ENCODE assay signal across 16 mouse cellular contexts in the genomic region with DNA sequence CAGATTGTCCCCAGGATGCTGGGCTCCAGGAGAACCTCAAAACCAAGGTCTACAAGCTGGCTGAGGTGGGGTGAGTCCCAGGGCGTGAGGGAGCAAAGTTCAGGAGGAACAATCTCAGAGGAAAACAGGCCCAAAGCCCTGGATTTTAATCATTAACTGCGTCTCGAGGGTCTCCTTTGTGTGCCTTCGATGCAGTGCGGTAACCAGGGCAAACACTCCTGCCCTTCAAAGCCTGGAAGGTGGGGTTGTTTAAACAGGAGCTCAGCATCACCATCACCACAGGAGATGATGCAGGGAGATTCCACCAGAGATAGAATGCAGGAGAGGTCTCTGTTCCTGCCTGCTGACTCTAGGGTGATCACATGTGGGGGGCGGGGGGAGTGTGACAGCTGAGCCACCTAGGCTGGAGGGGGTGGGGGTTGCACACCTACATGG. TPM values are rescaled to one million over a fixed set of nuclear protein-coding genes. Genes with fewer than 3 reads are reported as not detected.
DNase-seq lines count a peak whose midpoint lies in the region; ATAC-seq and TF ChIP-seq lines count a peak whose summit lies in the region.
"Had no signal": no experiment of that assay in that cellular context is flagged by ENCODE, and none has a peak within 500 bp of the region (broad histone marks: within the 10 kb centered on the region; RNA-seq: fewer than 3 reads in every experiment).

No protein-coding gene starts in this region.

- TF ChIP-seq CTCF in lung, adult 2 months (IDR thresholded peaks at IDR 0.05; ENCODE audit: insufficient read depth, low read length) = no peak

- no peaks in the 10 kb centered on the region for H3K36me3 ChIP-seq in lung, embryonic 16.5 days (ENCODE audit: control insufficient read depth, insufficient read depth, low read length)
- no peaks in the 10 kb centered on the region for H3K36me3 ChIP-seq in embryonic facial prominence, embryonic 13.5 days

- no peak for TF ChIP-seq POLR2A in lung, adult 2 months (IDR thresholded peaks at IDR 0.05; ENCODE audit: borderline replicate concordance, extremely low read depth, low read depth, low read length)

- WGBS in lung, embryonic 16.5 days = 46% methylated on average over 6 of the region's 6 CpGs
- WGBS in lung, adult 2 months = 67% methylated on average over 6 of the region's 6 CpGs
- 42% methylated on average over 6 of the region's 6 CpGs for WGBS in embryonic facial prominence, embryonic 13.5 days

- no peaks in the 10 kb centered on the region for H3K9me3 ChIP-seq in lung, embryonic 16.5 days (ENCODE audit: control insufficient read depth, low read length)
- H3K9me3 ChIP-seq in embryonic facial prominence, embryonic 13.5 days = no peaks in the 10 kb centered on the region

- intact Hi-C loops in heart, postnatal 25 days (cut with DNase I) = no loop called here

- ATAC-seq in lung, embryonic 16.5 days (ENCODE audit: low read depth) = peak; percentile 48
- no peak for ATAC-seq in embryonic facial prominence, embryonic 13.5 days (ENCODE audit: insufficient number of reproducible peaks, insufficient read depth, low FRiP score, low TSS enrichment, low read depth)
- no peak for ATAC-seq in cerebellum, adult (ENCODE audit: insufficient number of reproducible peaks, low FRiP score, low TSS enrichment)

- peaks cover 60% of the 10 kb centered on the region for H3K4me1 ChIP-seq in lung, embryonic 16.5 days (replicated peaks; ENCODE audit: control insufficient read depth, insufficient read depth, low read length)
- H3K4me1 ChIP-seq in lung, adult 2 months (ENCODE audit: control insufficient read depth, insufficient read depth, low read length) = no peaks in the 10 kb centered on the region
- peaks cover 34% of the 10 kb centered on the region for H3K4me1 ChIP-seq in embryonic facial prominence, embryonic 13.5 days

- no peak overlapping the region for H3K4me2 ChIP-seq in lung, embryonic 16.5 days (ENCODE audit: low read depth, low read length)
- no peak overlapping the region for H3K4me2 ChIP-seq in embryonic facial prominence, embryonic 13.5 days

- no peak overlapping the region for H3K9ac ChIP-seq in lung, embryonic 16.5 days (ENCODE audit: low read length)
- 0 out of 2 replicates have a peak overlapping the region, but pooled peaks have one; percentile 12 for H3K9ac ChIP-seq in embryonic facial prominence, embryonic 13.5 days

- DNase-seq in lung, adult 2 months = no peak
- peak; percentile 44 for DNase-seq in kidney, postnatal 10 days
- peak; percentile 40 for DNase-seq in naive thymus-derived CD4-positive, alpha-beta T cell, adult 2 months (ENCODE audit: low read depth)
- DNase-seq in cerebellum, postnatal 10 days = no peak
- no peak for DNase-seq in heart, postnatal 25 days (ENCODE audit: low spot score)
- DNase-seq: adrenal gland, postnatal 10 days; cerebellum, adult 18-20 months; heart, postnatal 14 days; lung, adult 18-20 months had no signal

- no peaks in the 10 kb centered on the region for H3K27me3 ChIP-seq in lung, embryonic 16.5 days (ENCODE audit: control insufficient read depth, insufficient read depth, low read depth, low read length)
- no peaks in the 10 kb centered on the region for H3K27me3 ChIP-seq in embryonic facial prominence, embryonic 13.5 days

- peak overlapping the region; percentile 82 for H3K27ac ChIP-seq in lung, embryonic 16.5 days (ENCODE audit: low read length)
- no peak overlapping the region for H3K27ac ChIP-seq in embryonic facial prominence, embryonic 13.5 days

- no peak overlapping the region for H3K4me3 ChIP-seq in lung, embryonic 16.5 days (ENCODE audit: low read length)
- no peak overlapping the region for H3K4me3 ChIP-seq in lung, adult 2 months (replicated peaks; ENCODE audit: extremely low read depth, low read depth, low read length)
- H3K4me3 ChIP-seq in embryonic facial prominence, embryonic 13.5 days = no peak overlapping the region

RNA-seq across cellular contexts. Expression of a gene that starts 16.5 kb away (rescaled TPM):
- polyA plus RNA-seq in lung, embryonic 16.5 days (2015; fragmentation: Nextera tagmentation; extraction: Ambion mirVana) = 0.79 and 0.87 TPM in 2 replicates
- polyA plus RNA-seq in lung, adult 2 months (2012; rRNA removed) = 0.05 and 0.08 TPM in 2 replicates
- polyA plus RNA-seq in embryonic facial prominence, embryonic 13.5 days (2015; fragmentation: Nextera tagmentation; extraction: Ambion mirVana) = 0.39 and 0.46 TPM in 2 replicates
- total RNA-seq in heart, postnatal 25 days (2021) = not detected
- total RNA-seq: gastrocnemius, adult 18-20 months; heart, postnatal 14 days; MEL had no signal

RNA-seq across cellular contexts. Expression of a gene that starts 32.2 kb away (rescaled TPM):
- polyA plus RNA-seq in lung, embryonic 16.5 days (2015; fragmentation: Nextera tagmentation; extraction: Ambion mirVana) = 0.21 and 0.72 TPM in 2 replicates
- polyA plus RNA-seq in lung, adult 2 months (2012; rRNA removed) = not detected in 2 replicates
- polyA plus RNA-seq in embryonic facial prominence, embryonic 13.5 days (2015; fragmentation: Nextera tagmentation; extraction: Ambion mirVana) = 0.59 and 0.60 TPM in 2 replicates
- not detected for total RNA-seq in heart, postnatal 25 days (2021)
- total RNA-seq: adrenal gland, postnatal 10 days; gastrocnemius, adult 18-20 months; heart, postnatal 14 days; layer of hippocampus, postnatal 10 days; MEL had no signal
- polyA plus RNA-seq: testis, adult 2 months had no signal

RNA-seq across cellular contexts. Expression of a gene that starts 42.9 kb away (rescaled TPM):
- 0.11 and 0.25 TPM in 2 replicates for polyA plus RNA-seq in lung, embryonic 16.5 days (2015; fragmentation: Nextera tagmentation; extraction: Ambion mirVana)
- 0.69 and 0.75 TPM in 2 replicates for polyA plus RNA-seq in lung, adult 2 months (2012; rRNA removed)
- 0.14 and 0.56 TPM in 2 replicates for polyA plus RNA-seq in embryonic facial prominence, embryonic 13.5 days (2015; fragmentation: Nextera tagmentation; extraction: Ambion mirVana)
- not detected for total RNA-seq in heart, postnatal 25 days (2021)
- total RNA-seq: gastrocnemius, adult 18-20 months; layer of hippocampus, postnatal 10 days; MEL had no signal

Comparison
In these comparisons a context has a peak if more than half of its experiments do, and no peak if none do; other contexts are left out.
1. DNase-seq: peak in kidney, postnatal 10 days (single experiment) and naive thymus-derived CD4-positive, alpha-beta T cell, adult 2 months (single experiment); none in lung, adult 2 months (single experiment), cerebellum, postnatal 10 days (0 of 2) and heart, postnatal 25 days (single experiment).